Mouse (Mus musculus) adrenal gland, postnatal 0 days (tissue): ENCODE results near the gene Kif21b. TPM values are rescaled to one million over a fixed set of nuclear protein-coding genes. Genes with fewer than 3 reads are reported as not detected.

Experiments used
- polyA plus RNA-seq: library from polyadenylated mRNA; unstranded; fragments of >200 nt; fragmentation: Nextera tagmentation; extraction: Ambion mirVana; gene quantifications from 2 replicates; pipeline ENCODE4 v1.2.1, GENCODE M21; 2015

Kif21b gene
- 0.54 and 0.90 TPM in 2 replicates for polyA plus RNA-seq

DNA sequence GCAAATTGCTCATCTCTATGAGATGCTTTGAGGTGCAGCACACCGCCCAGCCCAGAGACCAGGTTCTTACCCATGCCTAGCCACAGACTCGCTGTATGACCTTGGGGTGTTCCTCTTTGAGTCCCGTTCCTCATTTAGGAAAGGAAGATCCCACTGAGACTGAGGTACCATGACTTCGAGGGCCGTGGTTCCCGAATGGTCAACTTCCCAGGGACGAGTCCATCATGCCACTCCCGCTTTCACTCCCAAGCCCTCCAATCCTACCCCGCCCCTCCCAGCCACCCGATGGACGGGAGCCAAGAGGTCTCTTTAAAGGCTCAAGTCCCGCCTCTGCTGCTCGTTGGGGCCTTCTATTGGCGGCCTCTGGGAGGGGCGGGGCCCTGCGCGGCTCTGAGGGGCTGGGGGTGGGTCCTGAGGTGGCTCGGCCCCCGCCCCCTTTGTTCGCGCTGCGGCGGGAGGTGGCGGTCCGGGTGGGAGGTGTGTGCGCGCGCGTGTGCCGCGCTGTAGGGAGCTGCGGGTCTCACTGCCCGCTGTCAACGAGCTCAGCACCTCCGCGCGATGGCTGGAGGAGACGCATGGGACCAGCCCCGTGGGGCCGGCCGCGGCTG is at the start of gene Kif21b:
TSS of gene Kif21b (plus strand) at position 439 of the 608 bp plus-strand sequence.

DNA sequence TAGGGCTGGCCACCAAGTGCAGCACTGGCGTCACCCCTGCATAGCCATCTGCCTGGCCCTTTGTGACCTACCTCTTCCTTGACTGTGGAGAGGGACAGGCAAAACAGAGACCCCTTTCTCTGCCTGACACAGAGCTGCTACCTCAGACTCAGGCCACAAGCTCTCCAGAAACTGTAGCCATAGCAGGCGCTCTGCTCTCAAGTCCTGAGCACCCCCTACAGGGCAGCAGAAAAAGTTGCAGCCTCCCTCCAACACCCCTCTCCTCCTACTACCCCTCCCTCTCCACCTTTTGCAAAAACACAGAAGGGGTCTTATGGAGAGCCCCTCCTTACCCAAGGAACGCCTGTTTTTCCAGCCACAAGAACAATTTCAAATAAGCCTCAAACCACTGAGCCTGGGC is 81.6 kb downstream of the Kif21b start, which contains the start of gene Mroh3:
TSS of gene Mroh3 (minus strand) at position 26 of the 400 bp plus-strand sequence.

Other genes starting within 250 kb of the Kif21b start
- gene Pkp1, start 212.2 kb upstream of the Kif21b start, polyA plus RNA-seq, result 0.08 and 0.13 TPM in 2 replicates
- 0.14 and 0.20 TPM in 2 replicates for gene Igfn1, start 125.0 kb upstream of the Kif21b start, polyA plus RNA-seq
- 178 and 195 TPM in 2 replicates for gene Tmem9, start 123.2 kb upstream of the Kif21b start, polyA plus RNA-seq
- gene Ascl5, start 80.6 kb upstream of the Kif21b start, polyA plus RNA-seq, result not detected in 2 replicates
- 0.09 and 1.3 TPM in 2 replicates for gene Cacna1s, start 78.6 kb upstream of the Kif21b start, polyA plus RNA-seq
- not detected in 2 replicates for gene Mroh3, start 81.4 kb downstream of the Kif21b start, polyA plus RNA-seq
- 0.11 and 0.76 TPM in 2 replicates for gene Inava, start 102.9 kb downstream of the Kif21b start, polyA plus RNA-seq
- not detected in 2 replicates for gene Gpr25, start 129.5 kb downstream of the Kif21b start, polyA plus RNA-seq
- 6.5 and 6.8 TPM in 2 replicates for gene Camsap2, start 214.7 kb downstream of the Kif21b start, polyA plus RNA-seq